Mouse (Mus musculus) limb, embryonic 12.5 days (tissue): Measurements from ENCODE around the gene Aldh1a2. TPM values are rescaled to one million over a fixed set of nuclear protein-coding genes. Genes with fewer than 3 reads are reported as not detected.

Experiments
- ATAC-seq: fragments of 200-750 bp; cut with Nextera tagmentation; 2 replicates; pipeline ENCODE4 v1.8.0; 2017; ENCODE audit warnings: low read depth, moderate TSS enrichment; ENCODE audit not compliant: insufficient number of reproducible peaks, insufficient read depth, low FRiP score, low TSS enrichment
- H3K27ac ChIP-seq: fragments of 300-500 bp; sonication (generic); 2 replicates; pipeline ENCODE4 v1.5.1; 2016; ENCODE audit warnings: mild to moderate bottlenecking, moderate library complexity
- H3K27me3 ChIP-seq: fragments of 300-500 bp; sonication (generic); 2 replicates; pipeline ENCODE4 v1.6.1; 2016; ENCODE audit warnings: mild to moderate bottlenecking, moderate library complexity
- H3K36me3 ChIP-seq: fragments of 300-500 bp; sonication (generic); 2 replicates; pipeline ENCODE4 v1.6.1; 2016; ENCODE audit warnings: mild to moderate bottlenecking, moderate library complexity
- H3K4me1 ChIP-seq: fragments of 300-500 bp; sonication (generic); replicated peaks from 2 replicates; pipeline ENCODE4 v1.6.1; 2016
- H3K4me2 ChIP-seq: fragments of 300-500 bp; sonication (generic); 2 replicates; pipeline ENCODE4 v1.6.1; 2016; ENCODE audit warnings: mild to moderate bottlenecking, moderate library complexity
- H3K4me3 ChIP-seq: fragments of 300-500 bp; sonication (generic); replicated peaks from 2 replicates; pipeline ENCODE4 v1.5.1; 2016; ENCODE audit warnings: mild to moderate bottlenecking
- H3K9ac ChIP-seq: fragments of 300-500 bp; sonication (generic); replicated peaks from 2 replicates; pipeline ENCODE4 v1.6.1; 2016; ENCODE audit warnings: mild to moderate bottlenecking, moderate library complexity
- H3K9me3 ChIP-seq: fragments of 300-500 bp; sonication (generic); 2 replicates; pipeline ENCODE4 v1.6.1; 2016; ENCODE audit warnings: mild to moderate bottlenecking, moderate library complexity
- WGBS: fragments of 180-500 bp; shearing (Covaris S2); methylation state at CpG from one replicate; pipeline ENCODE4 v1.1.7; 2016; 5-methylcytosine and 5-hydroxymethylcytosine counted together
- polyA plus RNA-seq: library from polyadenylated mRNA; unstranded; fragments of >200 nt; fragmentation: Nextera tagmentation; extraction: Ambion mirVana; gene quantifications from 2 replicates; pipeline ENCODE4 v1.2.1, GENCODE M21; 2016

Gene Aldh1a2
- polyA plus RNA-seq, 1 experiment from 2014 or later: 103 TPM

DNA sequence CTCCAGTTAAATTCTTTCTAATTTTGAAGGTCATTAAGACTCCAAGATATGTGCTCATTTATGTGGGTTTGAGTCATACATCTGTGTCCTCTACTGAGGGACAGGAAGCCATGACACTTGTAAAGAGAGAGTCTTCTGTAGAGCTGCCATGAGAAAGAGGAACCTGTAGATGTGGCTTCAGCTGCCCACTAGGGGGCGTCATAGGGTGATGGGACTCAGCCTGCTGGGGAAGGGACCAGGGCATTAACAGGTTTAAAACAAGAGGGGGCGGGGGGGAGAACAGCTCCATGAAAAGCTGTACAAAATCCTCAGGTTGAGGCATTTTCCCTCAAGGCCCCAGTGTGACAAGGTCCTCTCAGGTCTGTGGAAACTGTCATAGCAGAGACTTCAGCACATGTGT, 88.0 kb downstream of the Aldh1a2 start:
- no peaks in the 10 kb centered on the region for H3K36me3 ChIP-seq
- H3K9me3 ChIP-seq: no peaks in the 10 kb centered on the region
- ATAC-seq: no peak
- 55% methylated on average over 2 of the region's 2 CpGs for WGBS
- H3K4me3 ChIP-seq: no peak overlapping the region
- H3K27me3 ChIP-seq: peaks cover 41% of the 10 kb centered on the region
- H3K9ac ChIP-seq: no peak overlapping the region
- H3K27ac ChIP-seq: no peak overlapping the region
- no peaks in the 10 kb centered on the region for H3K4me1 ChIP-seq
- no peak overlapping the region for H3K4me2 ChIP-seq

DNA sequence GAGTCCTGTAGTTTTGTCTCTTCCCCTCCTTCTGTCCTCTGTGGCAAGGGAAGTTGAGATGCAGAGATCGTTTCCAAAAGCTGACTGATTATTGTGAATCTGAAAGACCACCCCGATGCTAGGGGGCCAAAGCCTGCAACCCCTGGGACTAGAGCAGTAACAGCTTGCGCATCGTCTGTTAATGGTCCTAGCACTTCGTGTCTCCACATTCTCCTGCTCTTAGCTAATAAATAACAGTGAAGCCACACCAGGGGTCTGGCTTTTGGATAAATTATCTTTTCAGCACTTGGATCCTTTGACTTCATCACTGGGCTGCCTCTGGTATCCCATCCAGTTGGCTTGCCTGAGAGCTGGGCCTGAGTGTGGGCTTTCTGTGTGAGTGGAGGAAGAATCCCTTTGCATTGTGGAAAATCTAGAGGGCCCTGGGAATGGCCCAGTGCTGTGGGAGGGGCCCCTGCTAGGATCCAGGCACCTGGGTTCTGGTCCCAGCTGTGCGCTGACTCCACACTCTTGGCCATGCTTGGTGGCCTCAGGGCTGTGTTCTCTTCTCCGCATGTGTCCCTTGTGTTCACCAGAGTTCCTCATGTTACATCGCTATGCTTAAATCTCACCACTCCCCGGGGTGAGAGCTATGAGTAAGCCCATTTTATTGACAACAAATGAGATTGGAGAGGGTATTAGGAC, 91.7 kb downstream of the Aldh1a2 start:
- no peak overlapping the region for H3K4me2 ChIP-seq
- no peak overlapping the region for H3K9ac ChIP-seq
- H3K27ac ChIP-seq: no peak overlapping the region
- no peak overlapping the region for H3K4me3 ChIP-seq
- H3K36me3 ChIP-seq: no peaks in the 10 kb centered on the region
- H3K9me3 ChIP-seq: no peaks in the 10 kb centered on the region
- H3K27me3 ChIP-seq: peaks cover 43% of the 10 kb centered on the region
- ATAC-seq: no peak
- H3K4me1 ChIP-seq: no peaks in the 10 kb centered on the region
- 64% methylated on average over 9 of the region's 9 CpGs for WGBS

DNA sequence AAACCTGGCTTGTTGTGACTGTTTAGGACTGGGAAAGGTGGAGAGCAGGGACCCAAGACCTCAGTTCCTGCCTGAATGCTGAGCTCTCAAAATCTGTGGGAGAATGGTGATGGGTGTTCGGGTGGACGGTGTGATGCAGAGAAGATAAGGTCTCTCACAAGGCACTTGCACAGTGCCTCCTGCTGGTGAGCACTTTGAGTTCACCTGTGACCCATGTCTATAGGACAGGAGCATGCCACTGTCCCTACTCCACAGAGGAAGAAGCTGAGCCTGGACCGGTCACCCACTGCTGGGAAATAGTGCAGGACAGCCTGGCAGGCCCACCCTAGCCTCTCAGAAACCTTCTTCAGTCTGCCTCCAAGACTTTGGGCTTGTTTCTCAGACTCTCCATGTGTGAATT, 100.4 kb downstream of the Aldh1a2 start:
- Histone ChIP-seq H3K4me2 (no peak overlapping the region), H3K9me3 (no peaks in the 10 kb centered on the region), H3K36me3 (no peaks in the 10 kb centered on the region), H3K27ac (no peak overlapping the region), H3K9ac (no peak overlapping the region), H3K4me1 (peaks cover 10% of the 10 kb centered on the region; the same call in 1 of the 2 replicates), H3K27me3 (peaks cover 66% of the 10 kb centered on the region), H3K4me3 (no peak overlapping the region)
- no peak for ATAC-seq
- WGBS: 90% methylated on average over 3 of the region's 3 CpGs

DNA sequence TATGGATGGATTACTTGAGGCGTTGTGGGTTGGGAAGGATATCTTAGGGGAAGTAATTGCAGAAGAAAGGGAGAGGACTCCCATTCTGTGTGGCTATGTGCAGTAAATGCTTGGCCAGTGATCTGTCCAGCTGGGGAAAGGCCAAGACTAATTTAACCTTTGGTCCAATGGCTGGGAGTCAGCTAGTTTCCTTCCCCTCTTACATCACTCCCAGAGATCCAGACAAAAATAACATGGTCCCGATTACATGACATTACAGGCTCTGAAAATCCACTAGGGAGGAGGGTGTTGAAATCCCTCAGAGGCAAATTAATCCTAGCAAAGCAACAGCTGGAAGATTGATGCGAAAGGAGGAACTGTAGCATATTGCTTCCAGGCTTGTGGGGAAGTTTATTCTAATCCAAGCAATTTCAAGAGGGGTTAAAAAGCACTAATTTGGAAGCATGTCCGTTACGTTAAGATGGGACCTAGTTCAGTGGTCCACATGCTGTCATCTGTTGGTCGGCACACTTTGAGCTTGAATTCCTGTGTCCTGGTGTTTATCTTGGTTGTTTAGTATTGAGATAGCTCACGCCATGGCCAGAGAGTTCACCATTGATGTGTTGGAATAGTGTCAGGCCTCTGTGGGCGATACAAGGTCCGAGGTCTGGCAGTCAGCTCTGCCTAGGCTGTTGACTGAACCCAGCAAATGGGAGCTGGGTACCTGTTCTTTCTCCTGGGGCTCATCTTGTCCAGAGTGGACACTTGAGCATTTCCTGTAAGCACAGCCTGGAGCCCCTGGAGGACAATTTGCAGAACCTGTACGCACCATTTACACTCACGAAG, 101.7 kb downstream of the Aldh1a2 start:
- no peak overlapping the region for H3K27ac ChIP-seq
- H3K4me1 ChIP-seq: peaks cover 23% of the 10 kb centered on the region
- H3K9ac ChIP-seq: no peak overlapping the region
- H3K4me2 ChIP-seq: no peak overlapping the region
- H3K4me3 ChIP-seq: no peak overlapping the region
- WGBS: 69% methylated on average over 11 of the region's 11 CpGs
- no peak for ATAC-seq
- no peaks in the 10 kb centered on the region for H3K9me3 ChIP-seq
- H3K36me3 ChIP-seq: no peaks in the 10 kb centered on the region
- peaks cover 71% of the 10 kb centered on the region for H3K27me3 ChIP-seq

DNA sequence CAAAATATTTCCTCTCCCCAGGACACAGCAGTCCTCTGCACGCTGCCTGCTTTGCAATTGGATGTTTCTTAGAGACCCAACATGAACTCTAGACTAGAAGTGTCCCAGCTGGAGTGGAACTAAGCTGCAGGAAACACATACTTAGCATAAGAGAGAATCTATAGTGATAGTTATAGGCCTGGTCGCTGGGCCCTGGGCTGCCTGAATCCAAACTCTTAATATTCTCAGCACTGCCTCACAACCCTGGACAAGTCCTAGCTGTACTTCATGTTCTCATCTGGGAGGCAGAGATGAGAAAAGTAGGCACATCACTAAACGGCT, 102.3 kb downstream of the Aldh1a2 start:
- no peak overlapping the region for H3K9ac ChIP-seq
- H3K4me3 ChIP-seq: no peak overlapping the region
- no peaks in the 10 kb centered on the region for H3K9me3 ChIP-seq
- H3K36me3 ChIP-seq: no peaks in the 10 kb centered on the region
- peaks cover 23% of the 10 kb centered on the region for H3K4me1 ChIP-seq
- H3K27ac ChIP-seq: no peak overlapping the region
- no peak for ATAC-seq
- WGBS: 78% methylated on average over 3 of the region's 3 CpGs
- H3K27me3 ChIP-seq: peaks cover 69% of the 10 kb centered on the region
- H3K4me2 ChIP-seq: no peak overlapping the region

DNA sequence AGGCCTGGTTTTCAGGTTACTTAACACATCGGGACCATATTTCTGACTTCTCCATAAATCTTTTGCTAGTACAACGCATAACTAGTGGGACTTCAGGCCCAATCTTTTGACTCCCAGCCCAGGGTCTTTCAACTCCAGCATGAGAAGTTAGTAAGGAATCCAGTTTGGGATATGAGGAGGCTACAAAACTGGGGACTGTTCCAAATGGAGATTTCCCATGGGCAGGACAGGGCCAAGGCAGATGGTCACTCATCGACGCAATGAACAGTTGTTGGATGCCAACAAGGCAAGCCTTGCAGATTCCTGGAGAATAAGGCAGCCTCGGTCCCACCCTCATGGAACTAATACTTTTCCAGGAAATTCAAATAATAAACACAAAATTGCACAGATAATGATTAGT, 104.2 kb downstream of the Aldh1a2 start:
- Histone ChIP-seq H3K4me2 (no peak overlapping the region), H3K4me1 (peaks cover 27% of the 10 kb centered on the region), H3K9me3 (no peaks in the 10 kb centered on the region), H3K4me3 (no peak overlapping the region), H3K27me3 (peaks cover 60% of the 10 kb centered on the region), H3K36me3 (no peaks in the 10 kb centered on the region), H3K9ac (no peak overlapping the region), H3K27ac (no peak overlapping the region)
- ATAC-seq: no peak
- WGBS: 94% methylated on average over 5 of the region's 5 CpGs

DNA sequence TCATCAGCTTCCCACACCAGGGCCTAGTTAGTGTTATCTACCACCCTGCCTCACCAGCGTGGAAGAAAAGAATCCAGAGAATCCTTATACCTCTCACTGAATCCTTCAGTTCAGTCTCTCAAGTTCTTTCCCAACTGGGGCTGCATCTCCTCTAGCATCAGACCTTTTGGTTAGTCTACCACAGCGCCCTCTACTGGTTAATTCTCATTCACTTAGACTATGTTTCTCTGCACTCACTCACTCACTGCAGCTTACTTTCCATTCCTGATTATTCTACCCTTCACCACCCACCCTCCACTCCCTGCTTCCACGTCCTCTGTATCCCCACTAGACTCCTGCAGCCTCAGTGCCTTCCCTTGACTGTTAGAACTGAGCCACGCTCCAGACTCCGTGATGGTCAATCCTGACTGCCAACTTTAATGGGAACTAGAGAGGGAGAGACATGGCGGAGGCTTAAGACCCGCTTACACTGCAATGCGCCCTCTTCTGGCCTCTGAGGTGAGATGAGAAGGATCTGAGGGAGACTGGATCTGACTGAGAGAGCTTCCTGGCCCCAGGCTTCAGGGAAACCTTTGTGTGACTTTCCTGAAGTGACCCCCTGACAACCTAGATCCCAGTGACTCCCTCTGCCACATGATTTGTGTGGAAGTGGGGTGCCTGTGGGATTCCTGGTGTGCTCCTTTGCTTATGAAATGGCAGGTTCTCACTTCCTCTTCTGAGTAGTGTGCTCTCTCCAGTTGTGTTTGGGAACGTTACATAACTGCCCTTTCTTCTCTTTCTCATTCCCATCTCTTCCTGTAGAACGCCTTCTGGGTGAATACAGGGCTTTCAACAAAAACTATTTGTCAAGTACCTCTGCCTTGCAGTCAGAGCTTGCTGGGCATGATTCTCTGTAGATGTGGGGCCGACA, 104.9 kb downstream of the Aldh1a2 start:
- Histone ChIP-seq H3K4me3 (no peak overlapping the region), H3K4me1 (peaks cover 27% of the 10 kb centered on the region), H3K9ac (no peak overlapping the region), H3K27me3 (peaks cover 61% of the 10 kb centered on the region), H3K4me2 (no peak overlapping the region), H3K9me3 (no peaks in the 10 kb centered on the region), H3K36me3 (no peaks in the 10 kb centered on the region), H3K27ac (no peak overlapping the region)
- ATAC-seq: no peak
- 58% methylated on average over 11 of the region's 11 CpGs for WGBS

DNA sequence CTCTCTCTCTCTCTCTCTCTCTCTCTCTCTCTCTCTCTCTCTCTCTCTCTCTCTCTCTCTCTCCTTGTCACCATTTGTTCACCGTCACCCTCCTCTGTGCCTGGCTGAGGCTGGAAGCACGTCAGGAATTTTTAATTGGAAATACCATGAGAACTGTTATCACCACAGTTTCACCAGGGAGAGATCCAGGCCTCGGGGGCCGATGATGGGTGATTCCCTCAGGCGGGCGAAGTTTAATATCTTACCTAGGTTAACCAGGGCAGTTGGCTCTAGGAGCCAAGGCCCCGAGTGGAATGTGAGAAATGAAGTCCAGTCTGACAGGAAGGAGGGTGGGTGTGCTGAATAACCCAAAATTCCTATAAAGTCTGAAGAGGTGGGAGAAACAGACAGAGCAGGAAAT, 105.8 kb downstream of the Aldh1a2 start:
- H3K9me3 ChIP-seq: no peaks in the 10 kb centered on the region
- H3K4me3 ChIP-seq: no peak overlapping the region
- 61% methylated on average over 7 of the region's 7 CpGs for WGBS
- peaks cover 34% of the 10 kb centered on the region for H3K4me1 ChIP-seq
- no peaks in the 10 kb centered on the region for H3K36me3 ChIP-seq
- ATAC-seq: no peak
- H3K9ac ChIP-seq: no peak overlapping the region
- no peak overlapping the region for H3K27ac ChIP-seq
- H3K4me2 ChIP-seq: no peak overlapping the region
- peaks cover 54% of the 10 kb centered on the region for H3K27me3 ChIP-seq

DNA sequence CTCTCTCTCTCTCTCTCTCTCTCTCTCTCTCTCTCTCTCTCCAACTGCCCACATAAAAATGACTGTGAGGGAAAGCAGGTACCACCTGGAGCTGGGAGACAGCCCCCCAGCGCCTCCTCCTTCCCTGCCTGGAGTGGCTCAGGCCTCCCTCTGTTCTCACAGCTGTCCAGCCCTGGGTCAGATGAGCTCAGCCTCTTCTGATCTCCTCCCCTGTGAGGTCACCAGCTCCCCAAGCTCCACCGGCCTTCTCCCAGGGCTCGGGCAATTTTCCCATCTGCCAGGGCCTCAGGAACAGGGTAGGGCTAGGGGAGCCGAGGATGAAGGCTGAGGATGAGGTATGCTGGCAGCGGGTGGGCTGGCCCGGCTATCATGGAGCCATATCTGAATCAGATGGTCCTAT, 106.3 kb downstream of the Aldh1a2 start:
- H3K9me3 ChIP-seq: no peaks in the 10 kb centered on the region
- H3K4me2 ChIP-seq: no peak overlapping the region
- no peak overlapping the region for H3K9ac ChIP-seq
- H3K27me3 ChIP-seq: peaks cover 54% of the 10 kb centered on the region
- peaks cover 39% of the 10 kb centered on the region for H3K4me1 ChIP-seq
- no peak overlapping the region for H3K27ac ChIP-seq
- H3K4me3 ChIP-seq: no peak overlapping the region
- H3K36me3 ChIP-seq: no peaks in the 10 kb centered on the region
- WGBS: 49% methylated on average over 6 of the region's 6 CpGs
- ATAC-seq: no peak

DNA sequence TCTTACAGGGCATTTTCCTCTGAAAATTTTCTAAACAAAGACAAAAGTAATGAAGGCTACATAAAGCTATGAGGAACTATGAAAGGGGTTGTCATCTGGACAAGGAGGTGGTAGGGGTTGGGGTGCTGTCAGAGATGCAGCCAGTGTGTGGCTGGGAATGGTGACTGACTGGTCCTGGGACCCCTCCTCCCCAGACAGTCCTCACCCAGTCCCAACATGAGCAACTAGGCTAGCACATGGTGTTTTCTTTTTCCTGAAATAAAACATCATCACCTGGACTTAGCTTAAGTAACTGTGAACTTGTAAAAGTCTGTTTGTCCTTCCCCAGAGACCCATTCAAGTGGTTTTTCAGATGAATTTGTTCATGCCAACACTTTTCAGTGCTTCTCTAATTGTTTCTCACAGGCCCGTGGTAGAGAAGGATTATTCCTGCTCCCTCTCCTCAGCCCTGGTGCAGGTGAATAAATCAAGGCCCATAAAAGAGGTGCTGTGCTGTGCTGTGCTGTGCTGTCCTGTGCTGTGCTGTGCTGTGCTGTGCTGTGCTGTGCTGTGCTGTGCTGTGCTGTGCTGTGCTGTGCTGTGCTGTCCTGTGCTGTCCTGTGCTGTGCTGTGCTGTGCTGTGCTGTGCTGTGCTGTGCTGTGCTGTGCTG, 107.8 kb downstream of the Aldh1a2 start:
- peak; percentile 84; the same call in 1 of the 2 replicates for ATAC-seq
- Histone ChIP-seq H3K27ac (no peak overlapping the region), H3K9ac (no peak overlapping the region), H3K4me3 (no peak overlapping the region), H3K9me3 (no peaks in the 10 kb centered on the region), H3K4me2 (no peak overlapping the region), H3K36me3 (no peaks in the 10 kb centered on the region), H3K4me1 (peaks cover 33% of the 10 kb centered on the region), H3K27me3 (peaks cover 44% of the 10 kb centered on the region)
- 6% methylated on average over 1 of the region's 1 CpGs for WGBS

DNA sequence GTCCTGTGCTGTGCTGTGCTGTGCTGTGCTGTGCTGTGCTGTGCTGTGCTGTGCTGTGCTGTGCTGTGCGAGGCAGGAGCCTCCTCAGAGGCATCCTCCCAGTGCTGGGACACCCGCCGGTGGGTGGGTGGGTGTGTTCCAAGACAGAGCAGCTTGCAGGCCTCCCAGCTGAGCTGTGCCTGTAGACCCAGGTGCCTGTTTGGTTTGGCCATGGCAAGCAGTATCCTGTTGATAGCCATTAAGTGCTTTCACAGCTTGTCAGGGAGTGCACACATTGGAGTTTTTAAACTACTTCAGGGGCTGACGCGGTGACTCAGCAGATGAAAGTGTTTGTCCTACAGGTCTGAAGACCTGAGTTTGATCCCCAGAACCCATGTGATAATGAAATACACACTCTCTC, 108.5 kb downstream of the Aldh1a2 start:
- Histone ChIP-seq H3K9me3 (no peaks in the 10 kb centered on the region), H3K4me1 (peaks cover 33% of the 10 kb centered on the region), H3K36me3 (no peaks in the 10 kb centered on the region), H3K27me3 (peaks cover 41% of the 10 kb centered on the region), H3K4me3 (no peak overlapping the region), H3K4me2 (no peak overlapping the region), H3K9ac (no peak overlapping the region), H3K27ac (no peak overlapping the region)
- ATAC-seq: no peak; the same call in 1 of the 2 replicates
- 61% methylated on average over 5 of the region's 5 CpGs for WGBS
